Mouse (Mus musculus) heart, adult 2 months (tissue): ENCODE results near the gene Chn1.

Experiments used
- CTCF ChIP-seq: fragments of 200-600 bp; IDR thresholded peaks from 2 replicates; pipeline ENCODE4 v1.8.1; 2022; ENCODE audit warnings: antibody characterized with exemption, mild to moderate bottlenecking, moderate library complexity
- EP300 ChIP-seq: fragments of 200-500 bp; IDR thresholded peaks from 2 replicates; pipeline ENCODE4 v1.6.1; 2011; ENCODE audit warnings: low read depth, low read length, control low read depth; ENCODE audit not compliant: insufficient read depth
- POLR2A ChIP-seq: fragments of 200-500 bp; IDR thresholded peaks from 2 replicates; pipeline ENCODE4 v1.6.1; 2011; ENCODE audit warnings: mild to moderate bottlenecking, low read depth, low read length, control low read depth; ENCODE audit not compliant: insufficient read depth

DNA sequence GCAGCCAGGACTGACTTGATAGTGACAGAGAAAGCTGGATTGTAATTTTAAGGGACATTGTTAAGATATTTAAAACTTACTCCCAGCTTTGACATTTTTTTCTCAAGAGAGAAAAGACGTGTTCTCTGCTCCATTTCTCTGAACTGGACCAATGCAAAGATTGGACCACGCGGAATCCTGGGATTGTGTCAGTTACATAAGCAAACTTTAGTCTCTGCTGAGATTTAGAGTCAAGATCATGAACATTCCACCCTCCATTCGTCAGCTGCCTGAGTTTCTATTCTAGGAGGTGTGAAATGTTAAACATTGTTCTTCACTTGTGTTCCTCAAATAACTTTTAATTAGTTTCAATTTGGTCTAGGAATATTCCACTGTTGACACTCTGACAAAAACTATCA is 188.0 kb downstream of the Chn1 start:
- TF ChIP-seq POLR2A (no peak), CTCF (no peak), EP300 (no peak)
